Mouse (Mus musculus): ENCODE measurements around the gene Cxcr2. TPM values are rescaled to one million over a fixed set of nuclear protein-coding genes. Genes with fewer than 3 reads are reported as not detected.
"Not testable (repeated sequence)": the region's sequence is repeated elsewhere in the genome, so short reads cannot be mapped to it uniquely, and the experiment has no call there.

Cxcr2 gene
- polyA plus RNA-seq, 1 experiment from 2014 or later = 0.06 TPM

DNA sequence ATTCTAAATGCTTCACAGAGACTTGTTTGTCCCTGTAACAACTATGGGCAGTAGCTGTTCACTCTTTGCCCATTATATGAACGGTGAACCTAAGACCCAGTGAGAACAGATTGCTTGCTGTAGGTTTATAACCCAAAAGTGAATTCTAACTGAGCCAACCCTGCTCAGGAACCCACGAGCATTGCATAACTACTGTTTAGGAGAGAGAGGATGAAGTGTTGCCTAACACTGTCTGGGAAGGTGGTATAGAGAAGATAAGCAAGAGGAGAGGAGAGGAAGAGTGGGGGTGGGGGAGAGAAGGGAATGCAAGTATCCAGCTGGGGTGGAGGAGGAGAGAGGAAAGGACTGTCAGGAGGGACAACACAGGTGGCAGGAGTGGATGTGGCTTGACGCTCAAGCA is 2.7 kb upstream of the Cxcr2 start:
- no peaks in the 10 kb centered on the region for H3K27me3 ChIP-seq (ENCODE audit: low read depth, poor library complexity, severe bottlenecking)
- WGBS = 77% methylated on average over 3 of the region's 3 CpGs
- no peaks in the 10 kb centered on the region for H3K36me3 ChIP-seq
- no peak overlapping the region for H3K4me3 ChIP-seq
- no peaks in the 10 kb centered on the region for H3K4me1 ChIP-seq
- DNase-seq (ENCODE audit: low spot score) = no peak
- no peaks in the 10 kb centered on the region for H3K9me3 ChIP-seq (replicated peaks)
- no peak overlapping the region for H3K27ac ChIP-seq

- no peak for DNase-seq (ENCODE audit: low spot score)
- H3K36me3 ChIP-seq = no peaks in the 10 kb centered on the region
- no peaks in the 10 kb centered on the region for H3K27me3 ChIP-seq (ENCODE audit: low read depth, poor library complexity, severe bottlenecking)
- H3K4me3 ChIP-seq = no peak overlapping the region
- 97% methylated on average over 6 of the region's 6 CpGs for WGBS
- no peak overlapping the region for H3K27ac ChIP-seq
- no peaks in the 10 kb centered on the region for H3K4me1 ChIP-seq
- no peaks in the 10 kb centered on the region for H3K9me3 ChIP-seq (replicated peaks)
These were observed 1.7 kb downstream of the Cxcr2 start for GRCm38 (mm10) chr1:74155435-74156012.

DNA sequence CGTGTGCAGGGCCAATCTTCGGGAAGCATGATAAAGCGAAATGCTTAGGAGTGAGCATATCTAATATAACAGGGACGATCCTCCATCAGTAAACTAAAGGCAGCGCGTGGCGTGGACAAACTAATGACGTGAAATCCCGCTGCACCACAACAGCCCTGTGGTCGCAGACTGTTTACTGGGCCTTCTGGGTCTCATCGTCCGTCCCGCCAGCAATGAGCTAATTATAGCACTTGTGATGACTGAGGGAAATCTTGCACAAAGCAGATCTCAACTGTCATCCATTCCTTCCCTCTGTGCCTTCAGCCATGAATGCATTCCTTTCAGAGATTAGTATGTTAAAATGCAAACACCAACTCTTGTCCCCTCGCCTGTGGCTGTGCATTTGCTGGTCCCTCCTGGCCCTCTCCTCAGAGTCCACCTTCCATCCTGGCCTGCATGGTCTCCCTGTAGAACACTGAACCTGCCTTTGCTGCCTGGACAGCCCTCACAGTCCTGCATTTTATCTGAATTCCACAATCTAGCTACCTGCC is 2.7 kb downstream of the Cxcr2 start:
- Histone ChIP-seq H3K27me3 (ENCODE audit: low read depth, poor library complexity, severe bottlenecking) (no peaks in the 10 kb centered on the region), H3K27ac (no peak overlapping the region), H3K9me3 (replicated peaks) (no peaks in the 10 kb centered on the region), H3K36me3 (no peaks in the 10 kb centered on the region), H3K4me3 (no peak overlapping the region), H3K4me1 (no peaks in the 10 kb centered on the region)
- DNase-seq (ENCODE audit: low spot score) = no peak
- WGBS = 87% methylated on average over 14 of the region's 14 CpGs

DNA sequence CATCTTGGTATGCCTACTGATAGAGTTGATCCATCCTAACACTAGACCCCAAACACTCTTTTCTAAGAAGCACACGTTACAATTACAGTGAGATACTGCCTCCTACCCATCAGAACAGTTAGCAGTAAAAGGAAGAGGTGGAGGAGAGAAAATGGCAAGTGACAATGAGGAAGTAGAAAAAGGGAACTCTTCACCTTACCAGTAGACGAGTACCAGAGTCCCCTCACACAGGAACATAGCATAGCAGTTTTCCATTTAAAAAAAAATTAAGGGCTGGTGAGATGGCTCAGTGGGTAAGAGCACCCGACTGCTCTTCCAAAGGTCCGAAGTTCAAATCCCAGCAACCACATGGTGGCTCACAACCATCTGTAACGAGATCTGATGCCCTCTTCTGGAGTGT is 5.8 kb downstream of the Cxcr2 start:
- not testable (repeated sequence) for DNase-seq (ENCODE audit: low spot score); H3K27me3 ChIP-seq (ENCODE audit: low read depth, poor library complexity, severe bottlenecking); H3K27ac ChIP-seq; H3K9me3 ChIP-seq (replicated peaks); H3K4me3 ChIP-seq; H3K36me3 ChIP-seq; H3K4me1 ChIP-seq
- 83% methylated on average over 5 of the region's 5 CpGs for WGBS

DNA sequence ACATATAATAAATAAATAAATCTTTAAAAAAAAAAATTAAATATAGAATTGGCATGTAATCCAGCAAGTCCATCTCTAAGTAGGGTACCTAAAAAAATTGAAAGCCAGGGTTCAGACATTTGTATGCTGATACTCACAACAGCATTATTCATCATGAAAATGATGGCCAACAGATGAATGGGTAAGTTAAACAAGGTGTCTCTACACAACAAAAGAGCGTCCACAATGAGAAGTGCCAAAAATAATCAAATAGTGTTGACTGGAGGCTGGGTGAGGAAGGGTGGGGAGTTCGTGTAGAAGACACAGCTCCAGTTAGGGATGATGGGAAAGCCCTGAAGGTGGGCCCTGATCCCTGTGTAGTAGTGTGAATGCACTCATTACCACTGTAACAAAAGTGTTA is 6.2 kb downstream of the Cxcr2 start:
- no peak overlapping the region for H3K4me3 ChIP-seq

GRCm38 (mm10) chr1:74167136-74167535 is 13.3 kb downstream of the Cxcr2 start:
- Histone ChIP-seq H3K36me3 (no peaks in the 10 kb centered on the region), H3K4me3 (no peak overlapping the region), H3K27ac (no peak overlapping the region), H3K27me3 (ENCODE audit: low read depth, poor library complexity, severe bottlenecking) (no peaks in the 10 kb centered on the region), H3K9me3 (replicated peaks) (no peaks in the 10 kb centered on the region), H3K4me1 (no peaks in the 10 kb centered on the region)
- no peak for DNase-seq (ENCODE audit: low spot score)
- 83% methylated on average over 5 of the region's 5 CpGs for WGBS

More for the DNA sequence above, 6.2 kb downstream of the Cxcr2 start:
- Histone ChIP-seq H3K27ac (no peak overlapping the region), H3K36me3 (no peaks in the 10 kb centered on the region), H3K9me3 (replicated peaks) (no peaks in the 10 kb centered on the region), H3K27me3 (ENCODE audit: low read depth, poor library complexity, severe bottlenecking) (no peaks in the 10 kb centered on the region), H3K4me1 (no peaks in the 10 kb centered on the region)
- no peak for DNase-seq (ENCODE audit: low spot score)
- WGBS = 77% methylated on average over 2 of the region's 2 CpGs

DNA sequence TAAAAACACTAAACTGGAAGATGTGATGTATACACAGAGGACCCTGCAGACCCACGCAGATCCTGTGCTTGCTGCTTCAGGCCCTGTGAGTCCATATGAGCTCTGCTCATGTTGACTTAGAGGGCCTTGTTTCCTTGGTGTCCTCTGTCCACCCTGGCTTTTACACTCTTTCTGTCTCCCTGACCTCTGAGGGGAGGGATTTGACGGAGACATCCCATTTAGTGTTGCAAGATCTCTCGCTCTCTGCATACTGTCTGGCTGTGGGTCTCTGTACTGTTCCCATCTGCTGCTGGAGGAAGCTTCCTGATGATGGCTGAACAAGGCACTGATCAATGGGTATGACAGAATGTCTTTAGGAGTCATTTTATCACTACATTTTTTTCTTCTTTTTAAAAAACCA is 15.9 kb downstream of the Cxcr2 start:
- Histone ChIP-seq H3K4me3 (no peak overlapping the region), H3K9me3 (replicated peaks) (no peaks in the 10 kb centered on the region), H3K36me3 (no peaks in the 10 kb centered on the region), H3K27ac (no peak overlapping the region), H3K27me3 (ENCODE audit: low read depth, poor library complexity, severe bottlenecking) (no peaks in the 10 kb centered on the region), H3K4me1 (no peaks in the 10 kb centered on the region)
- WGBS = 84% methylated on average over 3 of the region's 3 CpGs
- DNase-seq (ENCODE audit: low spot score) = no peak

DNA sequence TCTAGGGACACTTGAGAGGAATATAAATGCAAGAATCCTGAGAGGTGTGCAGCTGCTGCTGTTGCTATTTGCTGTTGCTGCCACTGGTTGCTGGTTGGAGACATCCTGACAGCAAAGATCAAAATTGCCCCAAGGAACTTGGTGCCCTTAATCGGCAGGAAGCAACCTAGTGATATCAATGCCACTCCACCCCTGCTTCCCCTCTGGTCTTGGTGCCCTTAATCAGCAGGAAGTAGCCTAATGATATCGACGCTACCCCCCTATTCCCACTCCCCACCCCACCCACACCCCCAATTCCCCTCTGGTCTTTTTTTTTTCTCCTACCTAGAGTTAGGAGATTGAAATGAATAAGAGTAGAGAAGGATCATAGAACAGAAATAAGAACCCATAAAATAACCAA is 18.9 kb downstream of the Cxcr2 start:
- Histone ChIP-seq H3K36me3 (no peaks in the 10 kb centered on the region), H3K4me1 (no peaks in the 10 kb centered on the region), H3K27me3 (ENCODE audit: low read depth, poor library complexity, severe bottlenecking) (no peaks in the 10 kb centered on the region), H3K4me3 (no peak overlapping the region), H3K9me3 (replicated peaks) (no peaks in the 10 kb centered on the region), H3K27ac (no peak overlapping the region)
- DNase-seq (ENCODE audit: low spot score) = no peak
- 82% methylated on average over 3 of the region's 3 CpGs for WGBS

DNA sequence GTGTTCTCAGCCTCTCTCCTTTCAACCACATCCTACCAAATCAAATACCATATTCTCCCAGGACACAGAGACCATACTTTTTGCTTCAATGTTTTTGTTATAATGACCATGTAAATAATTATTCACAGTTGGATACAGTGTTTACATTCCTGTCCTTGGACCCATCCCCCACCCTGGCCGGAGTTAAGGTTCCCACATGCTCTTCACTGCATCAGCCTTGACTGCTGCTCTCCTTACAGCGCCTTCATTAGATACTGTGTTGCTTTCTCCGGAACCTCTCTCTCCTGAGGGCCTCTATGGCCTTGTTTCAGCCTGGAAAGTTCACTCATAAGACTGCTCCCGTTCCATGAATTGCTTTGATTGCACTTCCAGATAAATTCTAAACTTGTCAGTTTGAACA is 21.9 kb downstream of the Cxcr2 start:
- WGBS = 85% methylated on average over 4 of the region's 4 CpGs
- no peak for DNase-seq (ENCODE audit: low spot score)

GRCm38 (mm10) chr1:74178618-74179017 is 24.8 kb downstream of the Cxcr2 start:
- Histone ChIP-seq H3K27me3 (ENCODE audit: low read depth, poor library complexity, severe bottlenecking) (no peaks in the 10 kb centered on the region), H3K4me3 (no peak overlapping the region), H3K36me3 (no peaks in the 10 kb centered on the region), H3K9me3 (replicated peaks) (no peaks in the 10 kb centered on the region), H3K27ac (no peak overlapping the region), H3K4me1 (peaks cover 4% of the 10 kb centered on the region)
- no peak for DNase-seq (ENCODE audit: low spot score)
- WGBS = 89% methylated on average over 3 of the region's 3 CpGs

More for the DNA sequence above, 21.9 kb downstream of the Cxcr2 start:
- Histone ChIP-seq H3K4me3 (no peak overlapping the region), H3K4me1 (no peaks in the 10 kb centered on the region), H3K36me3 (no peaks in the 10 kb centered on the region), H3K27ac (no peak overlapping the region), H3K9me3 (replicated peaks) (no peaks in the 10 kb centered on the region), H3K27me3 (ENCODE audit: low read depth, poor library complexity, severe bottlenecking) (no peaks in the 10 kb centered on the region)

GRCm38 (mm10) chr1:74179624-74180408 is 26.0 kb downstream of the Cxcr2 start:
- WGBS = 57% methylated on average over 9 of the region's 9 CpGs
- H3K4me3 ChIP-seq = no peak overlapping the region
- peaks cover 4% of the 10 kb centered on the region for H3K4me1 ChIP-seq
- H3K9me3 ChIP-seq (replicated peaks) = no peaks in the 10 kb centered on the region
- H3K27ac ChIP-seq = no peak overlapping the region
- H3K27me3 ChIP-seq (ENCODE audit: low read depth, poor library complexity, severe bottlenecking) = no peaks in the 10 kb centered on the region
- DNase-seq (ENCODE audit: low spot score) = no peak
- H3K36me3 ChIP-seq = no peaks in the 10 kb centered on the region

- WGBS = 71% methylated on average over 2 of the region's 2 CpGs
- no peak for DNase-seq (ENCODE audit: low spot score)
- no peaks in the 10 kb centered on the region for H3K36me3 ChIP-seq
These were observed 27.7 kb downstream of the Cxcr2 start for GRCm38 (mm10) chr1:74181462-74181861.

DNA sequence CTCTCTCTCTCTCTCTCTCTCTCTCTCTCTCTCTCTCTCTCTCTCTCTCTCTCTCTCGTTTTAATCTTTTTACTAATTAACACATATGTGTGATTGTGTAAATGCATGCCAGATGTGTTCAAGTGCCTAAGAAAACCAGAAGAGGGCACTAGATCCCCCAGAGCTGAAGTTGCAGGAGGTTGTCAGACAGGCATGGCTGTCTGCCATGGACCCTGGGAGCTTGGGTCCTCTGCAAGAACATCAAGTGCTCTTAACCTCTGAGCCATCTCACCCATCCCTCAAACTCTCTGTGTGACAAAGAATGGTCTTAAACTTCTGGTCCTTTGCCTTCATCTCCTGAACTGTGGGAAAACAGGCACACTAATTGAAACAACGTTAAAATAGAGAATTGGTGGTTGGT is 29.2 kb downstream of the Cxcr2 start:
- Histone ChIP-seq H3K27me3 (ENCODE audit: low read depth, poor library complexity, severe bottlenecking) (no peaks in the 10 kb centered on the region), H3K9me3 (replicated peaks) (no peaks in the 10 kb centered on the region), H3K4me1 (peaks cover 4% of the 10 kb centered on the region), H3K4me3 (no peak overlapping the region), H3K27ac (no peak overlapping the region), H3K36me3 (no peaks in the 10 kb centered on the region)
- 61% methylated on average over 2 of the region's 2 CpGs for WGBS
- DNase-seq (ENCODE audit: low spot score) = no peak

More at GRCm38 (mm10) chr1:74181462-74181861, 27.7 kb downstream of the Cxcr2 start:
- peaks cover 4% of the 10 kb centered on the region for H3K4me1 ChIP-seq
- no peaks in the 10 kb centered on the region for H3K27me3 ChIP-seq (ENCODE audit: low read depth, poor library complexity, severe bottlenecking)
- no peak overlapping the region for H3K4me3 ChIP-seq
- no peak overlapping the region for H3K27ac ChIP-seq
- no peaks in the 10 kb centered on the region for H3K9me3 ChIP-seq (replicated peaks)
